Mouse (Mus musculus) CD4-positive helper T cell, adult 2 months (primary cell): ENCODE measurements around the gene Rhot2.

ENCODE experiments used
- DNase-seq: peaks from one replicate; pipeline ENCODE4 v3.0.0-alpha.2; 2012; ENCODE audit warnings: low read depth, missing footprints, low spot score

Gene Rhot2

GRCm38 (mm10) chr17:25844396-25844901 is at the start of gene Rhot2:
Gene Rhot2 (minus strand): TSS chr17:25844851.
- peak; percentile 96 for DNase-seq

DNA sequence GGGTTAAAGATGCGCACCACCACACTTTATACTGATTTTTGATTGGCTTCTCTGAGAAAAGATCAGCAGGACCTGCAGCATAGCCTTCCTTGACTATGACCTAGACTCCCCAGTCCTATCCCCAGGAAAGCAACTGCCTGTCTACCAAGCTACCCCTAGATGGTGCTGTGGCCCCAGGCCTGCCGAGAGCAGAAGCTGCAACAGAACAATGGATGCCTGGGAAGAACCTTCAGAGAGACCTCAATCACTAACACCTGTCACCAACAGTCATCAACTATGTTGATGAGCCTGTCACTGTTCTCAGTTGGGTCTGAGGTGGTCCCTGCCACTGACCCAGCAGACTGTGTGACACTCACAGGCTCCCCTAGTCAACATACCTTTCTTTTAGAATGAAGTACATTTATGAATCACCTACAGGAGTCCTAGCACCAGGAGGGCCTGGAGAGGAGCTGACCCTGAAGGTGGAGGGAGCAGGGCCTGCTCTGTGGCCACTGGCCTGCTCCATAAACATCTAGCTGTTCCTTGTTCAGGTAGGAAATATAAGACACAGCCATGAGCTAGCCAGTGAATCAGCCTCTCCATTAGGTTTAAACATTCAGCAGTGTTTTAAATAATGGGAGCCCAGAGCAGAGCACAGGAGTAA is 49.4 kb upstream of the Rhot2 start:
- peak; percentile 72 for DNase-seq

- no peak for DNase-seq
These were observed 44.2 kb upstream of the Rhot2 start for GRCm38 (mm10) chr17:25888837-25889236.

- no peak for DNase-seq
These were observed 42.8 kb upstream of the Rhot2 start for GRCm38 (mm10) chr17:25887467-25887866.

- DNase-seq: no peak
These were observed 42.2 kb upstream of the Rhot2 start for GRCm38 (mm10) chr17:25886806-25887205.

GRCm38 (mm10) chr17:25885636-25886035 is 41.0 kb upstream of the Rhot2 start:
- peak; percentile 36 for DNase-seq

DNA sequence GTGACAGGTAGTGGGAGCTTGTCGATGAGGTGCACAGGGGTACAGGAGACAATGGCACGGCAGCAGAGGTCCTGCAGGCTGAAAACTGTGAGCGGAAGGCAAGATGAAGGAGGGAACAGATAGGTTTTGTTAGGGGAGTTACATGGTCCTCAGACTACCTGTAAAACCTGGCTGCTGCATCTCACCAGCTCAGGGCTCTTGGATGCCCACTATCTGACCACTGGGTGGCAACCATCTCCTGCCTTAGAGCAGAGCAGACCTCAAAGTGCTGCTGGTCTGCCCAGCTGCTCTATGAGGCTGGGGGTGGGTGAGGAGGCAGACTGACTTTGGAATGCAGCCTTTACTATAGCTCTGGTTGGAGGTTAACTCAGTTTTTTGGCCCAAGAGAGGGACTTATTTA is 39.2 kb upstream of the Rhot2 start:
- DNase-seq: no peak

GRCm38 (mm10) chr17:25883268-25883667 is 38.6 kb upstream of the Rhot2 start:
- DNase-seq: no peak

DNA sequence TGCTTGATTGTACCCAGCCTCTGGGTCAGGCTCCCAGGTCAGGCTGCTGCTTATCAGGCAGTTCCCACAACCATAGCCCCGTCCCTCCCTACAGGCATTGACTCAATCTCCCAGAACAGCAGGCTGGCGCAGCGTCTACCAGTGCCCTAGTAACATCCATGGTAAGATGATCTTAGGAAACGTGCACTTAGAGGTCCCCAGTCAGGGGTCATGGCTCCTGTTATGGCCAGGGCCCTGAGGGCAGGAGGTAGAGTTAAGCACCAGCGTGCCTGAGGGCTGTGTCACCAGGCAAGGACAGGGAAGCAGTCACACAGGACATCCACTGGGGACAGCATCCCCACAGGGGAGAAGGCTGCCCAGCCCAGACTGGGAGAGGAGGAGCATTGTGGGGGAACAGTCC is 37.7 kb upstream of the Rhot2 start:
- no peak for DNase-seq

DNA sequence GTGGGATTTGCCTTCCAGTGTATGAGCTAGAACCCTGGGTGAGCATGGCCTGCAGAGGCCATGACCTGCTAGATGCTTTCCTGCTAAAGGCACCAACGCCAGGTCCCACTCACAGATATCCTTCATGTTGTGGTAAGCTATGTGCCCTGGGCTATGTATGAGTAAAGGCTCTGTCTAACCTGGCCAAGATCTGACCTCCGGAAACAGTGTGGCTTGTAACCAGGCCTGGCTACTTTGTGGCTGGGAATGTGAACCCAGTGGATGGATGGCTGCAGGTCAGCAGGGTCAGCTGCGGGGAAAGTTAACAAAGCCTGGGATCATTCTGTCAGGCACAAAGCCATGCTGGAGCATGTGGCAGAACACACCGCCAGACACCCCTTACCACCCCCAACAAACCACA is 37.0 kb upstream of the Rhot2 start:
- no peak for DNase-seq

- no peak for DNase-seq
These were observed 36.4 kb upstream of the Rhot2 start for GRCm38 (mm10) chr17:25880913-25881641.

GRCm38 (mm10) chr17:25880196-25880910 is 35.7 kb upstream of the Rhot2 start, which contains the start of gene Wfikkn1:
Gene Wfikkn1 (minus strand): TSS chr17:25880858.
- DNase-seq: no peak

GRCm38 (mm10) chr17:25879750-25880149 is 35.1 kb upstream of the Rhot2 start:
- no peak for DNase-seq

DNA sequence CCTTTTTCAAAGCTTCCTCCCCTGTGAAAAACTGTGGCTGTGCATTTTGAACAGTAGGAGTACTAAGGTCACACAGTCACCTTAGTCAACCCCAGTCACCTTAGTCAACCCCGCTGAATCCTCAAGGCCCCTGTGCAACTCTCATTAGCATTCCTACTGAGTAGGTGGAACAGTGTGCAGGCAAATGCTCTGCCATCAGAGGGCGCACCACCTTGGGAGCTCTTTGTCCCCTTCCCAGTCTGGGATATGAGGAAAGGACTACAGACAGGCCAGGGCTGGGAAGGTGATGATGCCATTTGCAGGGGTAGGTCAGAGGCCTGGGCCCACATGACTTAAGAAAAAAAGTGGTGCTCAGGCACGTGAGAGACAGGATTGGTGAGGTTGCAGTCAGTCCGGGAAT is 34.6 kb upstream of the Rhot2 start:
- no peak for DNase-seq

DNA sequence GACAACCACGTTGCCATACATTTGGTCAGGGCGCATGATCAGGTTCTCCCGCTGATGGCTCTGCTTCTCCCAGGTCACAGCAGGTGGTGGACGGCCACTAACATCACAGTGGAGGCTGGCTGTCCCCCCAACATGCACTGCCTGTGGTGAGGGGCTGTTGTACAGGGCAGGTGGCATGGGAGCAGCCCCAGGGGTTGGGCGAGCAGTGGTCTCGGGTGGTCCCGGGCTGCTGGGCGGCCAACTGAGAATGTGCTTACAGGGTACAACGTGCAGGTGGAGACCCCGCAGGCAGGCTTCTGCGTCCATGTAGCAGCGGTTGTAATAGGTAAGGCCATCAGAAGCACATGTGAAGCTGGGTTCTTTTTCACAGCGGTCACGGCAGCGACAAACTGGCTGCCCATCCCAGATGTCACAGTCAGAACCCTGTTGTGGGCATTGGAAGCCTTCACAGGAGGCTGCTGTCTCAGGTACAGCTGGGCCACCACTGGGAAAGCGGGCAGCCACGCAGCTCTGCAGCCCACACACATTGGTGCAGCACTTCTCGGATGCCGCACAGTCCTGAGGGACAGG is 34.0 kb upstream of the Rhot2 start:
- DNase-seq: no peak

- no peak for DNase-seq
These were observed 33.3 kb upstream of the Rhot2 start for GRCm38 (mm10) chr17:25877741-25878610.

- DNase-seq: no peak
These were observed 32.4 kb upstream of the Rhot2 start for GRCm38 (mm10) chr17:25877025-25877424.

GRCm38 (mm10) chr17:25876347-25876915 is 31.8 kb upstream of the Rhot2 start:
- DNase-seq: no peak

DNA sequence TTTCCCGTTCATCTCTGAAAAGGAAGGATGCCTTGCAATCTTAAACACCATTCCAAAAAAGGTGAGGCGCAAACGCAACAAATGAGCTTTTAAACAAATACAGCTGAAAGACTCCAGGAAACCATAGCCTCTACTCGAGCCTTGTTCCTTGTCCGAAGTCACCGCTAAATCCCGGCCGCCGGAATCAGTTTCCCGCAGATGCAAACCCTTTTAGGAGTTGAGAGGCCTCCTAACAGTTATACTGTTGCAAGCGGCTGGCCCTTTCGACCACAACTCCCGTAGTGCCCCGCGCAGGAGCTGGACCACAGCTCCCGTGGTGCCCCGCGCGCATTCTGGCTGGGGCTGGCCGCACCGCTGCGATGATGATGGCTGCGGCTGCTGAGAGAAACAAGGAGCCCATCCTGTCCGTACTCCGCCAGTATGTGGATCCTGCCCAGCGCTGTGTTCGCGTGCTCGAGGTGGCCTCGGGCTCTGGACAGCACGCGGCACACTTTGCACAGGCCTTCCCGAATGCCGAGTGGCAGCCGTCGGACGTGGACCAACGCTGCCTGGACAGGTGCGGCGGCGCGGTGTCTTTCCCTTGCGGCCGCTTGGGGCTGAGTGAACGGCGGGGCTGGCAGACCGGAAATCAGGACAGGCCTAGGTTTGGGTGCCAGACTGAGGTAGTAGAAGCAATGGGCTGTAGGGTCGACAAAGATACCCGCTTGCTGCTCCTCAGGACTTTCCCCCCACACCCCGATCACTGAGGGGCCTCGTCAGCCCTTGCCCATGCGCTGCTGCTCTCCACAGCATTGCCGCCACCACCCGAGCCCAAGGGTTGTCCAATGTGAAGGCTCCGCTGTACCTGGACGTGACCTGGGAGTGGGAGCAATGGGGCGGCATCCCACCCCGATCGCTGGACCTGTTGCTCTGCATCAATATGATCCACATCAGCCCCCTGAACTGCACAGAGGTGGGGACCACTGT is 30.8 kb upstream of the Rhot2 start:
- DNase-seq: peak; percentile 86
